Mouse (Mus musculus): Measurements from ENCODE around the gene Cul3.
A peak's percentile ranks its signal among the peaks of the same experiment; 100 is the strongest.

The Cul3 gene

DNA sequence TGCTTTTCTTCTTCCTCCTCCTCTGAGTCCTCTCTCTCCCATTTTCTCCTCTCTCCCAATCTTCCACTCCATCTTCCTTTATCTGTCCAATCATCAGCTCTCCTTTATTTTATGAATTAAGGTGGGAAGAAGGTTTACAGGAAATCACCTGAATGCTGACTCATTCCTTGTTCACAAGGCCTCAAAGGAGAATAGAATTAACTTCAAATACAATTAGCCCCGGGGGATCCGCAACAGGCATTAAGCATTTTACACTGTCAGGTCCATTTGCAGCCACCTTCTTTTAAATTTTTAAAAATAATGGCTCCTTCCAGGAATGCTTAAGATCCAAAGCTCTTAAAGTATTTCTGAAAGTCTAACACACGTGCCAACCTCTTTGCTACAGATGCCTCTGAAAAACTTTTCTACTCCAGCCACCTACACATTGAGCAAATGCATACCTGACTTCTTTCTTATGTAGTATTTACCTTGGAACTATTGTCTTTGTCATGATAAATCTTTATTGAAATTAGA is 24.7 kb downstream of the Cul3 start:
- no peak for DNase-seq (ENCODE audit: low read depth, low spot score)

GRCm38 (mm10) chr1:80293307-80293706 is 47.0 kb downstream of the Cul3 start:
- no peak for DNase-seq (ENCODE audit: low read depth, low spot score)

DNA sequence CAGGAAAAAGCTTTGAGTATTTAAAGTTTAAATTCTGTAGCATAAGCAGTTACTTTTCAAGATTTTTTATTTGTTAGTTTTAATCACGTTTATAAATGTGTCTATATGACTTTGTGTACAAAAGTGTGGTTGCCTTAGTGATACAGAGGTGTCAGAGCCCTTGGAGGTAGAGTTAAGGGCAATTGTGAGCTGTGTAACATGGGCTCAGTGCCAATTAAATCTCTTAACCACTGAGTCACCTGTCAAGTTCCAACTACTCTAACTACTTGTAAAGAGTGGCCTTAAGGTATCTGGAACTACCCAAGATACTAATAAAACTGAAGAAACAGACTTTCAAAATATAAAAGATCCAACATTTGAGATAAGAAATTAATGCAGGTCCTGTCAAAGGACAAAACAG is 61.5 kb downstream of the Cul3 start:
- no peak for DNase-seq (ENCODE audit: low read depth, low spot score)

DNA sequence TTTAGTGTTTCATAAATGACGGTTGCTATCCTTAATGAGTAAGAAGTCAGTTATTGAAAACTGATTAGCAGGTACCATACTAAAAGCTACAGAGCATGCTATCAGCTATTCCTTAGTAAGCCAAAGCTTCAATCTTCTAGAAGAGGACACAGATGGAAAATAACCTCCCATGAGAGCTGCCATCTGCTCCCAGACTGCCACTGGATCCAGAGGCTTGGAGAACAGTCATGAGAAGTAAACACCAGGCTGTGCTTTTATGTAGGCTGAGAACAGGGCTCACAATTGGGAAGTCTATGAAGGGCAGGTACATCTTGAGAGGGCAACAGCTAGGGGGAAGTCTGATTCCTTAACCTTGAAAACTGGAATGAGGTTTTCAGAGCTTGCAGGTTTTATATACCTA is 79.8 kb downstream of the Cul3 start:
- no peak for DNase-seq (ENCODE audit: low read depth, low spot score)

- DNase-seq (ENCODE audit: low read depth, low spot score) = no peak
Observed at GRCm38 (mm10) chr1:80258632-80259031, 81.6 kb downstream of the Cul3 start.

GRCm38 (mm10) chr1:80253309-80253708 is 87.0 kb downstream of the Cul3 start:
- no peak for DNase-seq (ENCODE audit: low read depth, low spot score)

DNA sequence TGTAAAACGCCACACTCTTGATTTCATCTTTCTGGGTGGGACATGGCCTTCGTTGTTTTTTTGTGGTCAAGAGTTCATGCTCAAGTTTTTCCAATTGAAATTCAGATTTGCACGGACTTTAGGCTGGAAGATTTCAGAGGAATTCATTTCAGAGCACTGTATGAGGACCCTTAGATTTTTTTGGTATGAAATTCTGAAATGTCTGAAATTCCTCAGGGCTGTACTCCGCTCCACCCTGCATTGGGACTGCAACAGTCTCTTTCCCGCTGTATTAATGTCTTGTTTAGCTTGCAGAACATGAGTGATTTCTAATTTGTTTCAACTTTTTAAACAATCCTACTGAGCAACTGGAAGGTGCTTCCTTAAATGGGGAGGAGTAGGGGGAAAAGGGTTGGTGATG is 90.0 kb downstream of the Cul3 start:
- DNase-seq (ENCODE audit: low read depth, low spot score) = no peak

GRCm38 (mm10) chr1:80247131-80247530 is 93.1 kb downstream of the Cul3 start:
- DNase-seq (ENCODE audit: low read depth, low spot score) = no peak

GRCm38 (mm10) chr1:80244123-80244522 is 96.2 kb downstream of the Cul3 start:
- DNase-seq (ENCODE audit: low read depth, low spot score) = peak; percentile 40

- DNase-seq (ENCODE audit: low read depth, low spot score) = no peak
Observed at GRCm38 (mm10) chr1:80241579-80241978, 98.7 kb downstream of the Cul3 start.

- peak; percentile 87 for DNase-seq (ENCODE audit: low read depth, low spot score)
Observed at GRCm38 (mm10) chr1:80240017-80240660, 100.1 kb downstream of the Cul3 start.

DNA sequence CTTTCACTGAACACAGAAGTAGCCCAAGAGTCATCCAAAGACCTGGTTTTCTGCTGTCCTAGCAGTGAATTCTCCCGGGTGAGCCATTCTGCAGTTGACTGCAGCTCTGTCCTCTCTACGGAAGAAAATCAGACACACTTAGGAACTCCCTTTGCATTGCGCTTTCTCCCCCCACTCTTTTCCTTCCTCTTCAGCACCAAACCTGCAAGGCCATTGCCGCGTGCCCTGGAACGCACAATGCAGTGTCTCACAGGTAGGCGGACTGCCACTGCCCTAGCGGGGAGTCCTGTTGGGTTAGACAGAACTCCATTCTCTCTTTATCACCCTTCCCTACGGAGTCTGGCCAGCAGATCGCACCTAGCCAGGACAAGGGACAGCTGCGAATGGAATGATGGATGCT is 100.8 kb downstream of the Cul3 start:
- DNase-seq (ENCODE audit: low read depth, low spot score) = no peak

DNA sequence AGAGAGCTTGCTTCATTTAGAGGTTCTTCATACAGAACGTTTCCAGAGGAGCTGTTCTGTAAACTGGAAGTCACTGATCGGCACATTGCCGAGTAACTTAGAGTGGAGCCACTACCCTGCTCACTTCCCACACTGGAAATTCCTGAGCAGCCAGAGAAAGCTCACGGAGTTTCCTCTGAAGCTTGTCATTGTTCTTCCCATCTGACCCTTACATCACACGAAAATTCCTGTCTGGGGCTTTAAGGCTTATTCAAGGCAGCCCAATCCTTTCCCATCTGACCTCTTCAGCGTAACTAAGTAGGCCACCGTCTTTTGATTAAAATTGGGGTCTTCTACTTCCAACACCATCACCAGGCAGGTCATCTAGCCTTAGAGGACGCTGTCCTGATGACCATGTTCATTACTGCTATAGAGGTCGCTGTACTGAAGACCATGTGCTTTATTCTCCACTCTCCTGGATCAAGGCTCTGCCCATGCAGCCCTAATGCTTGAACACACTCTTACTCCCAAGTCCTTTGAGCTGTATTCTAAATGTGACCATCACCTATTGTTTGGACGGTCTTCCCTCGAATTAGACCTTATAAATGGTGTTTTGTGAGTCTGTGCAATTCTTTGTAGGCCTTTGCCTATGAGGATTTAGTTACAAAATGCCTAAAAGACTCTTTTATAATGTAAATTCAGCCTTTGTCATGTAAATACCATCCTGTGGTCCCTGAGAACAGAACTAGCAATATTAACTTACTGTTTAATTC is 103.2 kb downstream of the Cul3 start:
- no peak for DNase-seq (ENCODE audit: low read depth, low spot score)

GRCm38 (mm10) chr1:80236126-80236525 is 104.2 kb downstream of the Cul3 start:
- DNase-seq (ENCODE audit: low read depth, low spot score) = no peak

- no peak for DNase-seq (ENCODE audit: low read depth, low spot score)
Observed at GRCm38 (mm10) chr1:80230612-80231011, 109.7 kb downstream of the Cul3 start.

- peak; percentile 74 for DNase-seq (ENCODE audit: low read depth, low spot score)
Observed at GRCm38 (mm10) chr1:80224839-80225412, 115.4 kb downstream of the Cul3 start.

GRCm38 (mm10) chr1:80221151-80221550 is 119.1 kb downstream of the Cul3 start:
- DNase-seq (ENCODE audit: low read depth, low spot score) = peak; percentile 85

GRCm38 (mm10) chr1:80218268-80218667 is 122.0 kb downstream of the Cul3 start, which contains the start of gene Fam124b:
Fam124b (minus strand) TSS chr1:80218473.
- peak; percentile 49 for DNase-seq (ENCODE audit: low read depth, low spot score)
